Mouse (Mus musculus): ENCODE data around the gene Cnot11.

Cnot11 gene

DNA sequence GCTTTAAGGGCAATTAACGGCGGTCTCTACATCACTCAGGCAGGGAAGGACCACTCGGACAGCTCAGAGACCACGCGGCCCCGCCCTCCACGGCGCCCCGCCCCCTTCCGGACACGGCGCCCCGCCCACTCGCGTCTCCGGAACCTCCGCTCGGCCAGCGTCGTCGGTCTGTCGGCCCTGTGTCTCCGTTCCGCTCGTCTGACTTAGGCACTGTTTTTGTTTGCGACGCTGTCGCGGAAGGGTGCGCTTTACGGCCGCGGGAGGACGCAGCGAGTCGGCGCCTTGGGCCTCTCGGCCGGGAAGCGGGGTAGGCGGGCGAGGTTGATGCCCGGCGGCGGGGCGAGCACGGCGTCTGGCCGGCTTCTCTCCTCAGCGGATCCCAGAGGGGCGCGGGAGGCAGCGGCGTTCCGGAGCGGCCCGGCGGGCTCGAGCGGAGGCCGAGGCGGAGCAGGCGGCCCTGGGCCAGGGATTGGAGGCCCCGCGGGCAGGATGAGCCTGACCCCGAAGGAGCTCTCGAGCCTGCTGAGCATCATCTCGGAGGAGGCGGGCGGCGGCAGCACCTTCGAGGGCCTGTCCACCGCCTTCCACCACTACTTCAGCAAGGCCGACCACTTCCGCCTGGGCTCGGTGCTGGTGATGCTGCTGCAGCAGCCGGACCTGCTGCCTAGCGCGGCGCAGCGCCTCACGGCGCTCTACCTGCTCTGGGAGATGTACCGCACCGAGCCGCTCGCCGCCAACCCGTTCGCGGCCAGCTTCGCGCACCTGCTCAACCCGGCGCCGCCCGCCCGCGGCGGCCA, 921 bp downstream of the Cnot11 start:
- DNase-seq (ENCODE audit: low spot score) = peak; percentile 96

DNA sequence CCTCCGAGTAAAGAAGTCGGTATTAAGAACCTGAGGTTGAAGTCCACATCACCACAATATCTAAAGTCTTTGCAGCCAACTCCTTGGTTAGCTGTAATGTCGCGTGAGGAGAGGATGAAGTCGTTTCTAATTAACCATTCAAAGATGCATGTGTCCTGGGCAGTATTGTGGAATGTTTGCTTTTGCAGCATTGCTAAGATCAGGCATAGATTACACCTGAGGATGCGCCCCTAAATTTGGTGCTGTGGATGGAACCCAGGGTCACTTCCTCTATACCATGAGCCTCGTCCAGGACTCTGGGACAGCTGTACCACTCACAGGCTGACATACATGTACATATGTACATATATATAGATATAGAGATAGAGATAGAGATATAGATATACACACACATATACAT, 1.9 kb downstream of the Cnot11 start:
- DNase-seq (ENCODE audit: low spot score) = no peak

DNA sequence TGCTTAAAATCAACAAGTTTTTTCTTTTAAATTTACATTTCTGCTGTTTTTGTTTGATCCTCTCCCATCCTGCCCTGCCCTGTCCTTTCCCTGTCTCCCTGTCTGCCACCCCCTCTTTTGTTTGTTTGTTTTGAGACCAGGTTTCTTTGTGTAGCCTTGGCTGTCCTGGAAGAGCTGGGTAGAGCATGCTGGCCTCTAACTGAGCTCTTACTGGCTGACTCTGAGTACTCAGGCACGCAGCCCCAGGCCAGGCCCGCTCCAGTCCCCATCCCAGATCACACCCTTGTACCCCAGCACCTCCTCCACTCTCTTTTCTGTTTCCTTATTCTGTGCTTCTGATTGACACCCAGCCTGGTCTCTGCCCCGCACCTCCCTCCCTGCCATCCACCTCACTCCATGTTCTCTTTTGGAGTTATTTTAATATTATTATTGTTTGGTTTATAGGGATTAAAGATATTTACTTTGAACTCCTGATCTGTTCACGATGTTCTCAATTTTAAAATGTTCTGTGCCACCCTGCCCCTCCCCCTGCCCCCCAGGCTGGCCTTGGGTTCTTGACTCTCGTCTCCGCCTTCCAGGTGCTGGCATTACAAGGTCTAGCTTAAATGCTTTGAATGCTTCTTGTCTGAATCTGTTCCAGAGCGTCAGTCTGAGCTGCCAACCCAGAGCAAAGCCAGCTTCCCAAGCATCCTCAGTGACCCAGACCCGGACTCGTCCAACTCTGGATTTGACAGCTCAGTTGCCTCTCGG, 3.0 kb downstream of the Cnot11 start:
- DNase-seq (ENCODE audit: low spot score) = no peak

- no peak for DNase-seq (ENCODE audit: low spot score)
Measured at GRCm38 (mm10) chr1:39540592-39540991, 5.8 kb downstream of the Cnot11 start.

DNA sequence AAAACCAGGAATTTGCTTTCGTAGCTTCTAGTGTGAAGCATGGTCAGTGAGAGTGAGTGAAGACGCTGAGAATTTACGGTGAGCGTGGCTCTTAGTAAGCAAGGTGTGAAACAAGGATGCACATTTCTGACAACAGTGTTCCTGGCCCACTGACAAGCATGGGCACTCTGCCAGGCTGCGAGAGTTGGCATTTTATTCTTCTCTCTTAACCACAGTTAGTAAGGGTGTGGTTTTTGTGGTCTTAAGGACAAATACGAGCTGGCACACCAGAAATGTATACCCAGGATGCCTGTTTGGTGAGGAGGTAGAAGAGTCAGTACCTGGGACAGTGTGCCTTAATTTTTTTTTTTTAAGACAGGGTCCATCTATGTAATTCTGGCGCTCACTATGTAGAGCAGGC, 10.8 kb downstream of the Cnot11 start:
- no peak for DNase-seq (ENCODE audit: low spot score)

DNA sequence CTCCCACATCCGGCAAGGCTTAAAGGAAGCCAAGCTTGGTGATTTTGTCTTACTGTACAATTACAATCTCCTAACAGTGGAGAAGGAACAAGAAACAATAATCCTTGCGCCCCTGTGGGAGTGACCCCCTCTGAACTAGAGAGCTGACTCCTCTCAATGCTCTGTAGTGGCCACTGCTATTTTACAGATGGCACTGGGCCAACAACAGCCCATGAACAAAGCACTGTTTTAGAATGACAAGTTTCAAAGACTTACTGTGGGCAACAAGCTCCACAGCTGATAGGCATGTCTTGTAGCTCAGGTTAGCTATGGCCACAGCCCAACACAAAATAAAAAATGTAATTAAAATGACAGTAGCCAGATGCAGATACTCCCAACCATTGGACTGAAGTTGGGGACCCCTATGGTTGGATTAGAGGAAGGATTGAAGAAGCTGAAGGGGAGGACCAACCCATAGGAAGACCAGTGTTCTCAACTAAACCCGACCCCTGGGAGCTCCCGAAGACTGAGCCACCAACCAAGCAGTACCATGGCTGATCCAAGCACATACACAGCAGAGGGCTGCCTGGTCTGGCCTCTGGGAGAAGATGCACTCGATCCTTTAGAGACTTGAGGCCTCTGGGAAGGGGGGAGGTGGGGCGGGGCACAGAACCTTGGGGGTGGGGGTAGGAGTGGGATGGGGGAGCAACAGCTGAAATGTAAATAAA, 11.5 kb downstream of the Cnot11 start:
- no peak for DNase-seq (ENCODE audit: low spot score)

DNA sequence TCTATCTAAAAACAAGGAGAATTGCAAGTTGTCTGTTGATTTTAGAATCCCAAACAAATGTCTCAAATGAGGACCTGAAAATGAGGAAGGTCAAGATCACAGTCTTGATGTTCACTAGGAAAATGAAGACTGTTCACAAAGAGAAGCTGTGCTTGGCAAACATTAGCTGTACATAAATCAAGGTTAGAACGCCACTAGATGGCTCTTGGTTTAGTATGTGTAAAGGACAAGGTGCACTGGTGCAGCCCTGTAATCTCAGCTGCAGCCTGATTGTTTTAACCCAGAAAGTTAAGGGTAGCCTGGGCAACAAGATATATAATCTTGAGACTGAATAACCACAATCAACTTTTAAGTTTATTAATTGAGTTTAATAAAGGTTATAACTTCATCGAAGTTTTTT, 12.4 kb downstream of the Cnot11 start:
- peak; percentile 24 for DNase-seq (ENCODE audit: low spot score)

- DNase-seq (ENCODE audit: low spot score) = no peak
Measured at GRCm38 (mm10) chr1:39549831-39550230, 15.0 kb downstream of the Cnot11 start.

GRCm38 (mm10) chr1:39555556-39556415, 21.0 kb downstream of the Cnot11 start:
- no peak for DNase-seq (ENCODE audit: low spot score)

DNA sequence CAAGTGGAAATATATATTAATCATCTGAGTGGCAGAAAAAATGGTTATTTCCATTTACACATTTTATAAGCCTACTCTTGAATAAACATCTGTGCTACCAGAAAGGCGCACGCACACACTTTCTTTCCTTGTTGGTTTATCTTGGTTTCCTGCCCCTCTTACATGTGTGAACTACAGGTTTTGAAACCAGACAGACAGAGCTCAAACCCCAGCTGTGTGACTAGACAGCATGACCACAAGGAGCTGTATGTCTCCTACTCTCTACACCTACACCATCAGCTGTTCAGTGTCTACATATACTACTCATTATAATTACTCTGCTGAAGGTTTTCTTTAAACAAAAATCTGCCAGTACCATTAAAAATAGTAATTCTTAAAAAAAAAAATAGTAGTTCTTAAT, 24.2 kb downstream of the Cnot11 start:
- DNase-seq (ENCODE audit: low spot score) = no peak

DNA sequence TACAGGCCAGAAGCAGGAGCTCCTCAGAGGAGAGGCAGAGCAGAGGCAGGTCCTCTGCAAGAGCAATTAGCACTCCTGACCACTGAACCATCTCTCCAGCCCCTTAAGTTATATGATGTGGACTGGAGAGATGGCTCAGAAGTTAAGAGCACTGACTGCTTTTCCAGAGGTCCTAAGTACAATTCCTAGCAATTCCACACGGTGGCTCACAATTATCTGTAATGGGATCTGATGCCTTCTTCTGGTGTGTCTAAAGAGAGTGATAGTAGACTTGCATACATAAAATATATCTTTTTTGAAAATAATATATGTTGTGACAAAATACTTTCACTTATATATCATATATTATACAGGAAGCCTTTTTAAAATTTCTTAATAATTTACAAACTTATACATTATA, 27.1 kb downstream of the Cnot11 start:
- DNase-seq (ENCODE audit: low spot score) = no peak

DNA sequence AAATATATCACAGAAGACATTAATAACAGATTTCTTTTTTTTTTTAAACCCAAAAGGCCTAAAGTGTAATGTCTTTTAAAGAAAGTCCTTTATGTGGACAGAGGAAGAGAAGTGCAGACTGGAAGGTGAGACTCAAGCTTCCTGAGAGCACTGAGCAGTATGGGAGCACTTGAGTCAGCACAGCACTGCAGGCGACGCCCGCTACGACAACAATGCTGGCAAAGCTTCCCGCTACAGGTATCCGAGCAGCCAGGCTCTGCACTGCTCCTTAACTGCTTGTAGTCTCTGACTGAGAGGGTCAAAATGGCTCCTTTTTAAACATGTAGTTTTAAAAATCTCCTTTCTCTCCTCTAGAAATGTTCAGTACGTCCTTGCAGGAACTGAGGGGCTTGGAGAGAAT, 28.4 kb downstream of the Cnot11 start:
- DNase-seq (ENCODE audit: low spot score) = no peak

DNA sequence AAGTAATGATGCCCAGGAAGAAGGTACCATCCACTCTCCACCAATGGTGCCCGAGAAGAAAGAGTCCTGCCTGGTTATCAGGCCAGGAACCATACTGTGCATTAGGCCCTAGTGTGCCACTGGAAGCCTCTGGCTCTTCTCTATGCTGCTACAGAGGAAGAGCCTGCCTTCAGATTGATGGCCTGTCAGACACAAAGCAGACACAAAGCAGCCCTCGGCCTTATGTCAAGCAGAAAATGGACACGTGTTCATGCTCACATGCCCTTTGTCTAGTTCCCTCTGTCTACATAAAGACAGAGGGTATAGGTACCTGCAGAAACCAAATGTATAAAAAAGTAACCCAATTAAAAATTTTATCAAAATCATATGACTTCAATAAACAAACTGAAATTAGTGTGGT, 29.8 kb downstream of the Cnot11 start:
- DNase-seq (ENCODE audit: low spot score) = no peak

- DNase-seq (ENCODE audit: low spot score) = no peak
Measured at GRCm38 (mm10) chr1:39568079-39568478, 33.3 kb downstream of the Cnot11 start.

GRCm38 (mm10) chr1:39571653-39572052, 36.9 kb downstream of the Cnot11 start:
- no peak for DNase-seq (ENCODE audit: low spot score)

DNA sequence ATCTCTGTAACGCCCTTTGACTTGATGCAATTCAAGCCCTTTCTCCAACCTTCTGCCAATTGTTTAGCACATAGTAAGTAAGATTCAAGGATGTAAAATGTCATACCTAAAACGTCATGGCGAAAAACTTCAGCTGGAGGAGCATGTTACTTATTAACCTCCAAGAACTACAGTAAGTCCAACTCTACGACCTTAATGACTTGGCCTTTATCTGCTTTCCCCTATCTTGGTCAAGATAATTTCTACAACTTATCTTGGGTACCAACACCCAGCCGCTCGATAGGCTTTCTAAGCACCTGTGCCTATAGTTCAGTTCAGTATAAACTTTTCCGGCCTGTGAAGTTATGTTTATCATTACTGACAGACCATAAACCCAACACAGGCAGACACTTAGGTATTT, 39.1 kb downstream of the Cnot11 start:
- DNase-seq (ENCODE audit: low spot score) = no peak

DNA sequence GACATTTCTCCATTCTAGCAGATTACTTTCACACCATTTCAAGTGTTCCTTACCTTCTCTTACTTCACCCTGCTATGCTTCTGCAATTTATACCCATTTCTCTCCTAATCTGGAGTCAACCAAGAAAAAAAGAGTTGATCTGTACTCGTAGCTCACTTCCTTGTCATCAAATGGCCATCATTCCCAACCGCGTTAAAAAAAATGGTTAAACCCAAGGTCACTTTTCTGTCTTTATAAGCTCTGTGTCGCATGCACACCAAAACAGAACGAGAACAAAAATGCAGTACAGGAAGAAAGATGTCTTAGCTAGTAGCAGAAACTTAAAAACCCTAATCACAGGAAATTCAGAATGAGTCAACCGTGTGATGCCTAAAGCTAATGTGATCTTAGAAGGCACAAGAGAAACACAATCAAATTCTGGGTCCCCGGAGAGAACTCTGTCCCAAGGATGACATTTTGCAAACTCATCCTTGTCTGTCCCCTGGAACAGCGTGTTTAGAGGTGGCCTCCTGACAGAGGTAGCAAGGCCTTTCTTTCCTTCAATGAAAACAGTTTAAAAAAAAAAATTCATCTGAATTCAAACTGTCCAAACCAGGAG, 41.1 kb downstream of the Cnot11 start:
- no peak for DNase-seq (ENCODE audit: low spot score)

GRCm38 (mm10) chr1:39576431-39577243, 41.8 kb downstream of the Cnot11 start:
- peak; percentile 61 for DNase-seq (ENCODE audit: low spot score)

GRCm38 (mm10) chr1:39577253-39577705, 42.5 kb downstream of the Cnot11 start, which contains the start of gene Rnf149:
Rnf149 (minus strand) TSS chr1:39577405.
- peak; percentile 94 for DNase-seq (ENCODE audit: low spot score)

- peak; percentile 34 for DNase-seq (ENCODE audit: low spot score)
Measured at GRCm38 (mm10) chr1:39578446-39578845, 43.7 kb downstream of the Cnot11 start.
